Mouse (Mus musculus): ENCODE data around the gene Scarb1.

DNA sequence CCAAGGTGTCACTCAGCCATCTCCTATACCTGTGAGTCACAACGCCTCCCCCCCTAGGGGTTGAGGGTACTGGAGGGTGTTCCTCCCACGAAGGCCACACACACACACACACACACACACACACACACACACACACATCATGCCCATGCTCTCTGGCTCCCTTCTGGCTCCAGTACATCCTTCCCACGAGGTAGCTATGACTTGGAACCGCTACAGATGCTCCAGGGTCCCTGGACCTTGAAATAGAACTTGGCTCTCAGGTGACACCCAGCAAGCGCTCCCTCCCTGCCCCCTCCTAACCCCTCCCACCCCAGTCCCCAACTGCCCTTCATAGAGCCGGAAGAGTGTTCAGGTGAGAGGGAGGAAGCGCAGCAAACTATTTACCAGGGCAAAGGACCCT lies 14.8 kb upstream of the Scarb1 start:
- TF ChIP-seq POLR2A (IDR thresholded peaks at IDR 0.05; ENCODE audit: low read depth, low read length) (no peak), CTCF (IDR thresholded peaks at IDR 0.05; ENCODE audit: extremely low read depth, insufficient read depth, insufficient read length, insufficient replicate concordance) (no peak)

All from spleen, adult 2 months (tissue).